Mouse (Mus musculus) C2C12 (cell line): ENCODE measurements around the gene Sf3b1. TPM values are rescaled to one million over a fixed set of nuclear protein-coding genes. Genes with fewer than 3 reads are reported as not detected.
"Not testable (repeated sequence)": the region's sequence is repeated elsewhere in the genome, so short reads cannot be mapped to it uniquely, and the experiment has no call there.

Experiments used
- H3K27me3 ChIP-seq: one replicate; pipeline ENCODE4 v1.6.1; 2011; ENCODE audit not compliant: control insufficient read depth, insufficient read depth, insufficient read length
- H3K36me3 ChIP-seq: one replicate; pipeline ENCODE4 v1.6.1; 2011; ENCODE audit not compliant: control insufficient read depth, insufficient read depth
- H3K4me3 ChIP-seq: one replicate; pipeline ENCODE4 v1.5.1; 2011; ENCODE audit warnings: mild to moderate bottlenecking, control low read depth; ENCODE audit not compliant: poor library complexity, insufficient read depth, severe bottlenecking
- H3K79me2 ChIP-seq: one replicate; pipeline ENCODE4 v1.6.1; 2011; ENCODE audit not compliant: control insufficient read depth, insufficient read depth
- H3K79me3 ChIP-seq: one replicate; pipeline ENCODE4 v1.6.1; 2011; ENCODE audit warnings: low read depth, control low read depth
- H3ac ChIP-seq: one replicate; pipeline ENCODE3; 2011; ENCODE audit warnings: low read depth; ENCODE audit not compliant: control insufficient read depth, insufficient read length
- CEBPB ChIP-seq: IDR thresholded peaks from one replicate; pipeline ENCODE4 v1.6.1; 2011; ENCODE audit warnings: low read depth, mild to moderate bottlenecking, control low read depth, moderate library complexity
- CTCF ChIP-seq: IDR thresholded peaks from one replicate; pipeline ENCODE4 v1.5.1; 2011; ENCODE audit not compliant: control insufficient read depth, insufficient read depth, insufficient read length
- FOSL1 ChIP-seq: IDR thresholded peaks from one replicate; pipeline ENCODE4 v1.8.0; 2011; ENCODE audit warnings: mild to moderate bottlenecking, low read length; ENCODE audit not compliant: poor library complexity, insufficient read depth, severe bottlenecking
- MAX ChIP-seq: IDR thresholded peaks from one replicate; pipeline ENCODE4 v1.6.1; 2011; ENCODE audit warnings: mild to moderate bottlenecking, control low read depth
- MYOD1 ChIP-seq: IDR thresholded peaks from one replicate; pipeline ENCODE4 v1.6.1; 2011; ENCODE audit warnings: low read depth; ENCODE audit not compliant: control insufficient read depth, insufficient read length
- MYOG ChIP-seq: IDR thresholded peaks from one replicate; pipeline ENCODE4 v1.6.1; 2011; ENCODE audit not compliant: control insufficient read depth, insufficient read length; ENCODE audit errors: extremely low read depth
- USF1 ChIP-seq: IDR thresholded peaks from one replicate; pipeline ENCODE4 v1.6.1; 2011; ENCODE audit warnings: low read depth, mild to moderate bottlenecking, control low read depth, moderate library complexity
- long read RNA-seq, 2 experiments: library from polyadenylated mRNA; unstranded; transcript quantifications; one replicate each; pipeline ENCODE4 v2.0.0; 2019 to 2020
- polyA plus RNA-seq: library from polyadenylated mRNA; unstranded; fragments of >200 nt; fragmentation: generic; extraction: Trizol; gene quantifications from one replicate; pipeline ENCODE4 v1.2.1, GENCODE M21; 2012; ENCODE audit warnings: missing spikeins

Sf3b1 gene
- 33.5 TPM for polyA plus RNA-seq
- long read RNA-seq, experiment 1, full-length matches to known transcripts: 17 of 122 reads
- long read RNA-seq, experiment 1, partial matches to known transcripts: 93 of 122 reads
- long read RNA-seq, experiment 1, other reads (novel, unspliced or antisense): 12 of 122 reads
- long read RNA-seq, experiment 2, full-length matches to known transcripts: 263 of 755 reads
- long read RNA-seq, experiment 2, partial matches to known transcripts: 476 of 755 reads
- long read RNA-seq, experiment 2, other reads (novel, unspliced or antisense): 16 of 755 reads

DNA sequence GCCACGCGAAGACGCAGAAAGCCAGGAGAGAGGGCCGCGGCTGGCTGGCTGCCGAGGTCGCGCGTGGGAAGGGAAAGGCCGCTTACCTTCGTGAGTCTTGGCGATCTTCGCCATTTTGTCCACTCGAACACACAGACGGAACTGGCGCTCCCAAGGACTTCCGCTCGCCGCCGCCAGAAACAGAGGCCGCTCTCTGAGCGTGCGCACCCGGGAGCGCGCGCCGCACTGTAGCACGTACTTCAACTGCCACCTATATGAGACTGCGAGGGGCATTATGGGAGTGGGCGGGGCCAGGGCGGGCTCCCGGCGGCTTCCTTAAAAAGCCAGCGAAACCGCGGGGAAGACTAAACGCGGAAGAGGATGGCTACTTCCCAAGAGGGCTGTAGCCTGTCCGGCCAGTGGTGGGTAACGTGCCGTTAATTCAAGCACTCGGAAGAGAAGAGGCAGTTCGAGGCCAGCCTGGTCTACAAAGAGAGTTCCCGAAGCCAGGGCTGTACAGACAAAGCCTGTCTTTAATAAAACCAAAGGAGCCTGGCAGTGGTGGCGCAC lies at the start of gene Sf3b1:
TSS of gene Sf3b1 (minus strand) at position 229 of the 549 bp plus-strand sequence.
- Histone ChIP-seq H3ac (peak within 1 kb of the TSS; percentile 95), H3K36me3 (peaks cover 5% of the 10 kb centered on the region), H3K79me3 (peaks cover 48% of the 10 kb centered on the region), H3K27me3 (no peaks in the 10 kb centered on the region), H3K79me2 (peaks cover 53% of the 10 kb centered on the region), H3K4me3 (peak within 1 kb of the TSS; percentile 91)
- TF ChIP-seq FOSL1 (no peak), MAX (peak; percentile 19)

DNA sequence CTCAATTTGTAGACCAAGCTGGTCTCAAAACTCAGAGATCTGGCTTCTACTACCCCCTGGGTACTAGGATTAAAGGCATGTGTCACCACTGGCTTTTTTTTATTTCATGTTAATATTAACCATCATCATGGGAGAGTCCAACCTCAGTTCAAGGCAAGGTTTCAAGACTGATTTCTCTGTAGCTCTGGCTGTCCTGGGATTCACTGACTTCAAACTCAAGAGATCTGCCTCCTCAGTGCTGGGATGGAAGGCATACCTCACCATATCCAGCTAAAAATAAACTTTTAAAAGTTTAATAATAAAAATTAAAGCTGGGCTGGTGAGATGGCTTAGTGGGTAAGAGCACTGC lies 49.1 kb upstream of the Sf3b1 start:
- TF ChIP-seq CTCF: no peak
- no peak for TF ChIP-seq MYOG
- no peak for TF ChIP-seq CEBPB
- no peak for TF ChIP-seq USF1
- no peak for TF ChIP-seq MYOD1
- TF ChIP-seq MAX: no peak
- TF ChIP-seq FOSL1: no peak
- Histone ChIP-seq H3K27me3 (no peaks in the 10 kb centered on the region), H3ac (no peak overlapping the region), H3K79me2 (peaks cover 28% of the 10 kb centered on the region), H3K4me3 (no peak overlapping the region), H3K79me3 (peaks cover 10% of the 10 kb centered on the region), H3K36me3 (peaks cover 76% of the 10 kb centered on the region)

DNA sequence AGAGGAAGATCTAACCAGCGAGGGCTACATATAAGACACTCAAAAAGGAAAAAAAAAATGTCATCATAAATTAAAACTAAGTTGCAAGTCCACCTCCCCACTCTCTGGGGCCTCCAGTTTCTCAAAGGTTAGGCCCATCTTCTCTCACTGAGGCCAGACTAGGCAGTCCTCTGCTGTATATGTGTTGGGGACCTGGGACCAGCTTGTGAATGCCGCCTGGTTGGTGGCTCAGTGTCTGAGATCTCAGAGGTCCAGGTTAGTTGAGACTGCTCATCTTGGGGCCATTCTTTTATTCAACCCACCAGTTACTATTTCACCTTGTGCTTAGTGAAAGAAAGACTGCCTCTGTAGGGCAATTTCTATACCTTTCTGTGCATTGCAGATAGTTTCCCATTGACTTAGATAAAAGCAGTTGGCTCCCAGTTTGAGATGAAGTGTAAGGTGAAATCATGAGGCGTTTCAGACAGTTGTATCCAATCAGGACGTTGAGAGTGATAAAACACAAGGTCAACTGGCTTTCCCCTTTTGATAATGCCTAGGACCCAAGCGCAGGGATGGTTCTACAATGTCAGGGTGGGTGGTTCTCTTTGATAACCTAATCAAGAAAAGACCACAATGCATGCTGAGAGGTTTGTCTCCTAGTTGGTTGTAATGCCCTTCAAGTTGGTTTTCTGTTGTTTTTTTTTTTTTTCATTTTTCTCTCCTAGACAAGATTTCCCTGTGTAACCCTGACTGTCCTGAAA lies 48.5 kb upstream of the Sf3b1 start:
- Histone ChIP-seq H3K79me2 (peaks cover 25% of the 10 kb centered on the region), H3K27me3 (no peaks in the 10 kb centered on the region), H3ac (no peak overlapping the region), H3K79me3 (peaks cover 5% of the 10 kb centered on the region), H3K36me3 (peaks cover 76% of the 10 kb centered on the region), H3K4me3 (no peak overlapping the region)
- no peak for TF ChIP-seq CEBPB

GRCm38 (mm10) chr1:55074757-55075156 lies 47.5 kb upstream of the Sf3b1 start:
- peaks cover 76% of the 10 kb centered on the region for H3K36me3 ChIP-seq
- peaks cover 15% of the 10 kb centered on the region for H3K79me2 ChIP-seq

DNA sequence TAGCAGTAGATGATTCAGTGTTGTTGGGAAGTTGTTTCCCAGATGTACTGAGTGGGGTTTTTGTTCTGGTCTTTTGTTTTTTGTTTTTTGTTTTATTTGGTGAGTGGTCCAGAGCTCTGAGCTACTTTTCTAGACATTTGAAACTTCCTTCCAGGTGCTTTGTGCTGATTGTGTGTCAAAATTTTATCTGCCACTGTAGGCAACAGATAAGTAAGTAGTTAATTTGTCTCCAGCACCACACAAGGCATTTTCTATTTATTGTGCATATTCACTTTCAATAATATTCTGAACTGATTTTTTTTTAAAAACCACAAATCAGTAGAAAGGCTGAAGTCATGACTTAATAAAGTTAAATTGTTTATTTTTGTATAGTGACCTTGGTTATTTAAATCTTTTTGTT lies 45.0 kb upstream of the Sf3b1 start:
- not testable (repeated sequence) for H3K27me3 ChIP-seq, H3K79me2 ChIP-seq, H3K4me3 ChIP-seq, H3ac ChIP-seq, H3K79me3 ChIP-seq
- H3K36me3 ChIP-seq: peaks cover 77% of the 10 kb centered on the region

More at GRCm38 (mm10) chr1:55074757-55075156, 47.5 kb upstream of the Sf3b1 start:
- H3K79me3 ChIP-seq: no peaks in the 10 kb centered on the region
- no peak overlapping the region for H3K4me3 ChIP-seq
- no peak overlapping the region for H3ac ChIP-seq
- TF ChIP-seq MAX (no peak), FOSL1 (no peak), CTCF (no peak), USF1 (no peak), CEBPB (no peak), MYOG (no peak), MYOD1 (no peak)
- H3K27me3 ChIP-seq: no peaks in the 10 kb centered on the region

GRCm38 (mm10) chr1:55061772-55062171 lies 34.5 kb upstream of the Sf3b1 start:
- Histone ChIP-seq H3K4me3 (no peak overlapping the region), H3K36me3 (peaks cover 74% of the 10 kb centered on the region), H3K79me3 (peaks cover 65% of the 10 kb centered on the region), H3K79me2 (peaks cover 81% of the 10 kb centered on the region), H3ac (no peak overlapping the region), H3K27me3 (no peaks in the 10 kb centered on the region)
- TF ChIP-seq FOSL1: no peak
- no peak for TF ChIP-seq CTCF
- no peak for TF ChIP-seq MYOD1
- no peak for TF ChIP-seq MYOG
- no peak for TF ChIP-seq CEBPB
- no peak for TF ChIP-seq USF1
- no peak for TF ChIP-seq MAX
